Mouse (Mus musculus) neural tube, embryonic 14.5 days (tissue): ENCODE results near the gene Atp6v1b1. TPM values are rescaled to one million over a fixed set of nuclear protein-coding genes. Genes with fewer than 3 reads are reported as not detected.

ENCODE experiments used
- ATAC-seq: fragments of 200-750 bp; cut with Nextera tagmentation; 2 replicates; pipeline ENCODE4 v1.8.0; 2017; ENCODE audit warnings: low read depth, mild to moderate bottlenecking, moderate TSS enrichment, moderate library complexity
- H3K27ac ChIP-seq: fragments of 300-500 bp; sonication (generic); 2 replicates; pipeline ENCODE4 v1.5.1; 2014; ENCODE audit warnings: low read depth, mild to moderate bottlenecking, control low read depth, low read length, moderate library complexity, mixed read lengths
- H3K27me3 ChIP-seq: fragments of 300-500 bp; sonication (generic); 2 replicates; pipeline ENCODE4 v1.6.1; 2014; ENCODE audit warnings: low read length; ENCODE audit not compliant: control insufficient read depth, insufficient read depth
- H3K36me3 ChIP-seq: fragments of 300-500 bp; sonication (generic); 2 replicates; pipeline ENCODE4 v1.6.1; 2014; ENCODE audit warnings: low read length, mixed read lengths; ENCODE audit not compliant: control insufficient read depth, insufficient read depth
- H3K4me1 ChIP-seq: fragments of 300-500 bp; sonication (generic); 2 replicates; pipeline ENCODE4 v1.6.1; 2014; ENCODE audit warnings: low read length; ENCODE audit not compliant: control insufficient read depth, insufficient read depth
- H3K4me2 ChIP-seq: fragments of 300-500 bp; sonication (generic); 2 replicates; pipeline ENCODE4 v1.6.1; 2014; ENCODE audit warnings: mild to moderate bottlenecking, low read depth, low read length, control low read depth
- H3K4me3 ChIP-seq: fragments of 300-500 bp; sonication (generic); 2 replicates; pipeline ENCODE4 v1.5.1; 2014; ENCODE audit warnings: low read depth, low read length, control low read depth, mixed read lengths
- H3K9ac ChIP-seq: fragments of 300-500 bp; sonication (generic); replicated peaks from 2 replicates; pipeline ENCODE4 v1.6.1; 2014; ENCODE audit warnings: low read depth, mild to moderate bottlenecking, control low read depth, low read length, mixed read lengths
- H3K9me3 ChIP-seq: fragments of 300-500 bp; sonication (generic); 2 replicates; pipeline ENCODE4 v1.6.1; 2016; ENCODE audit warnings: low read length; ENCODE audit not compliant: control insufficient read depth
- WGBS: fragments of 180-500 bp; shearing (Covaris S2); extraction: QIAGEN DNeasy Blood & Tissue Kit; methylation state at CpG from one replicate; pipeline ENCODE4 v1.1.7; 2014; 5-methylcytosine and 5-hydroxymethylcytosine counted together
- polyA plus RNA-seq: library from polyadenylated mRNA; unstranded; fragments of >200 nt; fragmentation: Nextera tagmentation; extraction: Ambion mirVana; gene quantifications from 2 replicates; pipeline ENCODE4 v1.2.1, GENCODE M21; 2014

The Atp6v1b1 gene
- polyA plus RNA-seq, 1 experiment from 2014 or later = not detected

DNA sequence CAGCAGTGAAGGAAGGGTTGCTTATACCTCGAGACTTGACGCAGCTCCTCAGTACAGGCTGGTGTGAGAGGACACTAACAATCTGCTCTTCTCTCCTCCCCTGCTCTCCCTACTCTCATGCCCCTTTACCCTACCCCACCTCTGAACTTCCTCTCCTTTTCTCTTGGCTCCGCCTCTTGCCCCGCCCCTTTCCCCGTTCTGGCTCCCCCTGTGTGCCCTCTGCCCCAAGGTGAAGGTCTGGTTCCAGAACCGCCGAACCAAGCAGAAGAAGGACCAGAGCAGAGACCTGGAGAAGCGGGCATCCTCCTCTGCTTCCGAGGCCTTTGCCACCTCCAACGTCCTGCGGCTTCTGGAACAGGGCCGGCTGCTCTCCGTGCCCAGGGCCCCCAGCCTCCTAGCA lies 5.5 kb upstream of the Atp6v1b1 start:
- Histone ChIP-seq H3K27me3 (no peaks in the 10 kb centered on the region), H3K36me3 (no peaks in the 10 kb centered on the region), H3K9me3 (no peaks in the 10 kb centered on the region), H3K4me1 (no peaks in the 10 kb centered on the region), H3K4me2 (no peak overlapping the region), H3K4me3 (no peak overlapping the region), H3K27ac (no peak overlapping the region), H3K9ac (no peak overlapping the region)
- ATAC-seq = no peak
- WGBS = 33% methylated on average over 13 of the region's 13 CpGs

DNA sequence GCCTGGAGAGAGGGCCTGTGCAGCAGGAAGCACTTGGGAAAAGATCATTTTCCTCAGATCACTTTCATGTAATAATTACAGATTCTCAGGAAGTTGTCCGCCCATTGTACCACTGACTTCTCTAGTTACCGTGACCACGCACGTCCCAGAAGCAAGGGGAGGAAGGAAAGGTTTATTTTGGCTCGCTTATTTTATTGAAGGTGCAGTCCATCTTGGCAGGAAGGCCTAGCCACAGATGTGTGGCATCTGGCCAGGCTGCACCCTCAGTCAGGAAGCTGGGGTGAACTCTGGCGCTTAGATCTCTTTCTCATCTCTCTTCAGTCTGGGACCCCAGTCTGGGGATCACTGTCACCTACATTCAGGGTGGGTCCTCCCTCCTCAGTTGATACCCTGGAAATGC lies 4.2 kb upstream of the Atp6v1b1 start:
- H3K27ac ChIP-seq = no peak overlapping the region
- H3K4me2 ChIP-seq = no peak overlapping the region
- no peak overlapping the region for H3K4me3 ChIP-seq
- WGBS = 81% methylated on average over 6 of the region's 6 CpGs
- no peaks in the 10 kb centered on the region for H3K9me3 ChIP-seq
- no peaks in the 10 kb centered on the region for H3K27me3 ChIP-seq
- no peaks in the 10 kb centered on the region for H3K4me1 ChIP-seq
- H3K36me3 ChIP-seq = no peaks in the 10 kb centered on the region
- no peak overlapping the region for H3K9ac ChIP-seq
- no peak for ATAC-seq

DNA sequence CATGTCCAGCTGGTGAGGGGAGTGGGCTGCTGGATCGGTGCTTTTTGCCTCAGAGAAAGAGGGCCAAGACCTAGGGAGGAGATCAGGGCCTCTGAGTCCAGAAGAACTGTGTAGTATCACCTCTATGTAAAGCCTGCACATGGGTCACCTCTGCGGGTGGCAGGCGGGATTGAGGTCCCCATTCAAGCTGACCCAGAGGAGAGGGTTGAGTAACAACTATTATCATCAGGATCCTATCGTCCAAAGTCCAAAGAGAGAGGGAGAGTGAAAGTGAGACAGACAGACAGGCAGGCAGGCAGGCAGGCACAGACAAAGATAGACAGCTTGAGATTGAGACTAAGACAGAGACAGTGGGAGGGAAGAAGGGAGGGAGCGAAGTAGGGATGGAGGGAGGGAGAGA lies 422 bp downstream of the Atp6v1b1 start:
- H3K9ac ChIP-seq = no peak overlapping the region
- 65% methylated on average over 5 of the region's 5 CpGs for WGBS
- no peaks in the 10 kb centered on the region for H3K4me1 ChIP-seq
- H3K9me3 ChIP-seq = no peaks in the 10 kb centered on the region
- no peak for ATAC-seq
- H3K4me3 ChIP-seq = no peak overlapping the region
- no peak overlapping the region for H3K4me2 ChIP-seq
- no peaks in the 10 kb centered on the region for H3K36me3 ChIP-seq
- no peaks in the 10 kb centered on the region for H3K27me3 ChIP-seq
- no peak overlapping the region for H3K27ac ChIP-seq

DNA sequence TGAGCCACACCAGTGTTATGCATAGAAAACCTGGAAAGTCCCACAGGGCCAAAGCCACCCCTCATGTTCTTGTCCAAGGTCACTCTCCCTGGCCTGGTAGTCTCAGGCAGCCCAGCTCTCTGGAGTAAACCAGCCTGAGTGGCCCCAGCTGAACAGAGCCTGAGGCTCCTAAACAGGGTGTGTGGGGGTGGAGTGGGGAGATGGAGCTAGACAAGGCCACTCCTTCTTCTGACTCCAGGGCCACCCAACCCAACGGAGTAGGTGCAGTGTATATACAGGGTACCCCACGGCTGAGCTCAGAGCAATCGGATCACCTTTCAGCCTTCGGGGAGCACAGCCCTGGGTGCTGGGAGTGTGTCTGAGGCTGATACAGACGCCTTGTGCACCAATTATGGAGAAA lies 1.3 kb downstream of the Atp6v1b1 start:
- H3K27ac ChIP-seq = no peak overlapping the region
- ATAC-seq = no peak
- H3K4me2 ChIP-seq = no peak overlapping the region
- no peaks in the 10 kb centered on the region for H3K36me3 ChIP-seq
- no peaks in the 10 kb centered on the region for H3K9me3 ChIP-seq
- no peak overlapping the region for H3K9ac ChIP-seq
- no peak overlapping the region for H3K4me3 ChIP-seq
- H3K4me1 ChIP-seq = no peaks in the 10 kb centered on the region
- WGBS = 80% methylated on average over 5 of the region's 5 CpGs
- no peaks in the 10 kb centered on the region for H3K27me3 ChIP-seq

DNA sequence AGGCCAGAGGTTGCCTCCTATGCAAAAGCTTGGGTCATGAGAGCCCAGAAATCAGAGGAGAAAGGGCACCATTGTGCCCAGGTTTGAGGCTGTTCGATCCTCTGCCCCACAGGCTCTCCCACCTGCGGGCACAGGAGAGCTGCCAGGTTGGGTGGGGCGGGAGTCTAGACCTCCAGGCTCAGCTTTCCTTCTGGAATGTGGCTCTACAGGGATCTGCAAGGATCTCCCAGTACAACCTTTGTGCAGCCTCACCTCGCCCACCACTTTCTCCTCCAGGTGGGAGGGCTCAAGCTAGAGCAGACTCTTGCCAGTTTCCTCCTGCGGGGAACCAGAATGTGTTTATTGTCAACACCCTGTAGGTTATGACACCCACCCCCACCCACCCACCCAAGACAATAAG lies 1.8 kb downstream of the Atp6v1b1 start:
- Histone ChIP-seq H3K27me3 (no peaks in the 10 kb centered on the region), H3K9ac (no peak overlapping the region), H3K4me2 (no peak overlapping the region), H3K4me1 (no peaks in the 10 kb centered on the region), H3K9me3 (no peaks in the 10 kb centered on the region), H3K36me3 (no peaks in the 10 kb centered on the region), H3K4me3 (no peak overlapping the region), H3K27ac (no peak overlapping the region)
- WGBS = 67% methylated on average over 5 of the region's 5 CpGs
- no peak for ATAC-seq

DNA sequence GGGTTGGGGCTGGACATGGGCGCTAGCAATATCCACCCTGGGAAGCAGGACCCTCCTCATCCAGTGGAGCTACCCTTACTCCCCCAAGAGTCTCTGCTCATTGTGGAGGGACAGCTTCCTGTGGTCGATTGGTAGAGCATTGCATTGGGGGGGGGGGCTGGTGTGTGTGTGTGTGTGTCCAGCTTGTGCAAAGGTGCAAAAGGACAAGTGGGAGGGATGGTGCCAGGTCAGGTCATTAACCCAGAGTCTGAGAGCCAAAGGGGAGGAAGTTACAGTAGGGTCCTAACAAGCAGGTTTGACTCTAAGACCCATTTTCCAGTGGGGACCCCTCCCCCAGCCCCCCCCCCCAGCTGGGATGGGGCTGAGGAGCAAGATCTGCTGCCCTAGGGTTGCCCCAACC lies 2.7 kb downstream of the Atp6v1b1 start:
- Histone ChIP-seq H3K4me1 (no peaks in the 10 kb centered on the region), H3K27ac (no peak overlapping the region), H3K27me3 (no peaks in the 10 kb centered on the region), H3K9ac (no peak overlapping the region), H3K9me3 (no peaks in the 10 kb centered on the region), H3K4me2 (no peak overlapping the region), H3K4me3 (no peak overlapping the region), H3K36me3 (no peaks in the 10 kb centered on the region)
- 61% methylated on average over 2 of the region's 2 CpGs for WGBS
- no peak for ATAC-seq

DNA sequence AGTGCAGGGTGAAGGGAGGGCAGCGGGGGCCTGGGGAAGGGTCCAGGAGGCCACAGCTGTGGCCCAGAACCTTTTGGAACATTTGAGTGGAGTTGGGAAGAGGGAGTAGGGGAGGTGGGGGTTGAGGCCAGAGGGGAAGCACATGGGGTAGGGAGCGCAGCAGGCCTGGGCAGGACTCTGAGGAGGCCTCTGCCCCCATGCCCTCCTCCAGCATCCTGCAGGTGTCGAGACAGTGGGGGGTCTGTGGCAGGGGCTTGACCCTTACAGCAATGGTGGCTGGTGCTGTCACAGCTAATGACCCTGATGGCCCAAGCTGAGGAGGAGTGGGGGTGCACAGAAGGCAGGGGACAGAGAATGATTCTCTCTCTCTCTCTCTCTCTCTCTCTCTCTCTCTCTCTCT lies 6.5 kb downstream of the Atp6v1b1 start:
- ATAC-seq = no peak
- peaks cover 3% of the 10 kb centered on the region; the same call in 1 of the 2 replicates for H3K27me3 ChIP-seq
- no peaks in the 10 kb centered on the region for H3K36me3 ChIP-seq
- H3K27ac ChIP-seq = no peak overlapping the region
- no peaks in the 10 kb centered on the region for H3K4me1 ChIP-seq
- H3K4me2 ChIP-seq = no peak overlapping the region
- H3K9ac ChIP-seq = no peak overlapping the region
- H3K4me3 ChIP-seq = no peak overlapping the region
- no peaks in the 10 kb centered on the region for H3K9me3 ChIP-seq
- WGBS = 36% methylated on average over 3 of the region's 3 CpGs

DNA sequence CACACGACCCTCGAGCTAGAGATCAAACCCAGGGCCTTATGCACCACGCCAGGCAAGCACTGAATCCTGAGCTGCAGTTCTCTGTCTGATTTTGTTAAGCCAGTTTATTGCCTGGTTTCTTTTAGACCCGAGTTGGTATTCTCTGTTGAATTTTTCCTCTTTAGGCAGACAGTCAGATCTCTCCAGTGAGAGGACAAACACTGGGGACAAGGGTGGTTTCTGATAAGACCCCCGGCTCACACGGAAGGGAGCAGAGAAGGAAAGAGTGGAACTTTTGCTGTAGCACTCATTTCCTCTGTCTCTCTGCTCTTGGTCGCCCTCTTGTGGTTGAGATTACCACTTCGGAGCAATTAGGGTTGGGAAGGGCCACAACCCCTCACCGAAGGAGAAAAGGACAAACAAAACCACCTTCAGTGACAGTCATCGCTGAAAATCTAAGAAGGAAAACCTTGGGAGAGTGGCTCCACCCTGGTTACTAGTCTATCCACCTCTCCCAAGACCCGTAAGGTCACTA lies 7.4 kb downstream of the Atp6v1b1 start:
- Histone ChIP-seq H3K27me3 (peaks cover 3% of the 10 kb centered on the region; the same call in 1 of the 2 replicates), H3K4me1 (no peaks in the 10 kb centered on the region), H3K36me3 (no peaks in the 10 kb centered on the region), H3K4me2 (no peak overlapping the region), H3K9ac (no peak overlapping the region), H3K4me3 (no peak overlapping the region), H3K9me3 (no peaks in the 10 kb centered on the region), H3K27ac (no peak overlapping the region)
- ATAC-seq = no peak
- WGBS = 6% methylated on average over 11 of the region's 11 CpGs

DNA sequence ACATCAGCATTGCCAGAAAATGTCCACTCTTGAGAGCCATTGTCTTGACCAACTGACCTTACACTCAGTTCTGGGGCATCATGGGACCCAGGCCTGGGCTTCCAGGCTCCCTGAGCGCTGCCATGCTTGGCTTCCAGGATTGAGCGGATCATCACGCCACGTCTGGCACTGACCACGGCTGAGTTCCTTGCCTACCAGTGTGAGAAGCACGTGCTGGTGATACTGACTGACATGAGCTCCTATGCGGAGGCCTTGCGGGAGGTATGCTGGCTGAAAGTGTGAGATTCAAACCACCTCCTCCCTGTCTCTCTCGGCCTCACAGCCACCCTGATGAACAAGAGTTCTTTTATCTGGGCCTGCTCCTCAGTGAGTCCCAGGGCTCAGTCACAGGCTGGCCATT lies 13.3 kb downstream of the Atp6v1b1 start:
- WGBS = 76% methylated on average over 9 of the region's 9 CpGs
- H3K27ac ChIP-seq = no peak overlapping the region
- no peak overlapping the region for H3K4me2 ChIP-seq
- H3K27me3 ChIP-seq = peaks cover 33% of the 10 kb centered on the region
- H3K9ac ChIP-seq = no peak overlapping the region
- ATAC-seq = no peak
- 0 out of 2 replicates have a peak, but pooled peaks cover 3% of the 10 kb centered on the region for H3K4me1 ChIP-seq
- no peaks in the 10 kb centered on the region for H3K9me3 ChIP-seq
- no peaks in the 10 kb centered on the region for H3K36me3 ChIP-seq
- no peak overlapping the region for H3K4me3 ChIP-seq
